Mouse (Mus musculus): ENCODE results near the gene Olfr441.
"Not testable (repeated sequence)": the region's sequence is repeated elsewhere in the genome, so short reads cannot be mapped to it uniquely, and the experiment has no call there.

Gene Olfr441

GRCm38 (mm10) chr6:43106069-43106468, at the start of gene Olfr441:
TSS of gene Olfr441 (plus strand) at chr6:43106369.
- not testable (repeated sequence) for DNase-seq (ENCODE audit: low read depth, low spot score)

GRCm38 (mm10) chr6:43078750-43079149, 27.4 kb upstream of the Olfr441 start:
- peak; percentile 61 for DNase-seq (ENCODE audit: low read depth, low spot score)

- not testable (repeated sequence) for DNase-seq (ENCODE audit: low read depth, low spot score)
Observed at GRCm38 (mm10) chr6:43081405-43081804, 24.8 kb upstream of the Olfr441 start.

- DNase-seq (ENCODE audit: low read depth, low spot score) = not testable (repeated sequence)
Observed at GRCm38 (mm10) chr6:43146267-43146666, 40.1 kb downstream of the Olfr441 start, which contains the start of gene Olfr237-ps1. TSS of gene Olfr237-ps1 (plus strand) at chr6:43146567.

GRCm38 (mm10) chr6:43159502-43159901, 53.3 kb downstream of the Olfr441 start:
- peak; percentile 76 for DNase-seq (ENCODE audit: low read depth, low spot score)

- no peak for DNase-seq (ENCODE audit: low read depth, low spot score)
Observed at GRCm38 (mm10) chr6:43162982-43163381, 56.8 kb downstream of the Olfr441 start, which contains the start of gene Olfr437. TSS of gene Olfr437 (plus strand) at chr6:43163282.

GRCm38 (mm10) chr6:43167246-43167645, 61.1 kb downstream of the Olfr441 start:
- peak; percentile 60 for DNase-seq (ENCODE audit: low read depth, low spot score)

Measured in brain, adult 2 months (tissue).